Mouse (Mus musculus) cerebellum, adult 2 months (tissue): ENCODE data around the gene Ppil1.

ENCODE experiments used
- CTCF ChIP-seq: fragments of 200-500 bp; IDR thresholded peaks from 2 replicates; pipeline ENCODE4 v1.5.1; 2011; ENCODE audit warnings: low read depth, mild to moderate bottlenecking, control low read depth, low read length, moderate library complexity, borderline replicate concordance; ENCODE audit not compliant: insufficient read depth
- POLR2A ChIP-seq: fragments of 200-500 bp; IDR thresholded peaks from 2 replicates; pipeline ENCODE4 v1.6.1; 2011; ENCODE audit warnings: low read length, control low read depth, borderline replicate concordance; ENCODE audit not compliant: insufficient read depth

- TF ChIP-seq CTCF (peak; percentile 19; the same call in 1 of the 2 replicates), POLR2A (no peak)
Observed at GRCm38 (mm10) chr17:29293807-29294605, 30.0 kb upstream of the Ppil1 start.
